Mouse (Mus musculus) c-Kit-positive CD71-positive TER-119-negative erythroid progenitor cells, embryonic 14.5 days (primary cell): ENCODE data around the gene Cav2.
A peak's percentile ranks its signal among the peaks of the same experiment; 100 is the strongest.

ENCODE experiments used
- DNase-seq: peaks from one replicate; pipeline ENCODE4 v3.0.0-alpha.2; 2013; ENCODE audit warnings: low read depth

The Cav2 gene

GRCm38 (mm10) chr6:17280939-17281756 lies at the start of gene Cav2:
Gene Cav2, plus strand, starts transcription at chr6:17281185.
- peak; percentile 3 for DNase-seq

GRCm38 (mm10) chr6:17239693-17240092 lies 41.3 kb upstream of the Cav2 start:
- no peak for DNase-seq

GRCm38 (mm10) chr6:17241013-17241412 lies 40.0 kb upstream of the Cav2 start:
- no peak for DNase-seq

GRCm38 (mm10) chr6:17246959-17247358 lies 34.0 kb upstream of the Cav2 start:
- DNase-seq: no peak

- DNase-seq: no peak
These were observed 33.3 kb upstream of the Cav2 start for GRCm38 (mm10) chr6:17247673-17248072.

- no peak for DNase-seq
These were observed 32.7 kb upstream of the Cav2 start for GRCm38 (mm10) chr6:17248241-17248640.

GRCm38 (mm10) chr6:17251958-17252357 lies 29.0 kb upstream of the Cav2 start:
- DNase-seq: no peak

GRCm38 (mm10) chr6:17258142-17258541 lies 22.8 kb upstream of the Cav2 start:
- DNase-seq: no peak

- DNase-seq: no peak
These were observed 22.1 kb upstream of the Cav2 start for GRCm38 (mm10) chr6:17258911-17259310.

- DNase-seq: no peak
These were observed 18.2 kb upstream of the Cav2 start for GRCm38 (mm10) chr6:17262786-17263185.

GRCm38 (mm10) chr6:17265043-17265442 lies 15.9 kb upstream of the Cav2 start:
- no peak for DNase-seq

- DNase-seq: no peak
These were observed 14.5 kb upstream of the Cav2 start for GRCm38 (mm10) chr6:17266466-17266865.

GRCm38 (mm10) chr6:17278366-17278765 lies 2.6 kb upstream of the Cav2 start:
- no peak for DNase-seq

GRCm38 (mm10) chr6:17281757-17282092 lies 740 bp downstream of the Cav2 start:
- DNase-seq: no peak

GRCm38 (mm10) chr6:17282159-17282558 lies 1.2 kb downstream of the Cav2 start:
- no peak for DNase-seq

- no peak for DNase-seq
These were observed 2.8 kb downstream of the Cav2 start for GRCm38 (mm10) chr6:17283834-17284233.

- DNase-seq: no peak
These were observed 5.4 kb downstream of the Cav2 start for GRCm38 (mm10) chr6:17286381-17286780.

GRCm38 (mm10) chr6:17295116-17295515 lies 14.1 kb downstream of the Cav2 start:
- no peak for DNase-seq

- DNase-seq: no peak
These were observed 25.1 kb downstream of the Cav2 start, which contains the start of gene Cav1 for GRCm38 (mm10) chr6:17305954-17306601. Gene Cav1, plus strand, starts transcription at chr6:17306335.

GRCm38 (mm10) chr6:17306602-17307325 lies 25.8 kb downstream of the Cav2 start:
- no peak for DNase-seq

- DNase-seq: no peak
These were observed 26.6 kb downstream of the Cav2 start for GRCm38 (mm10) chr6:17307461-17308115.

- no peak for DNase-seq
These were observed 27.7 kb downstream of the Cav2 start for GRCm38 (mm10) chr6:17308661-17309060.
